Mouse (Mus musculus) heart, embryonic 12.5 days (tissue): ENCODE data around the gene Ifnk. TPM values are rescaled to one million over a fixed set of nuclear protein-coding genes. Genes with fewer than 3 reads are reported as not detected.

Experiments used
- ATAC-seq: fragments of 200-750 bp; cut with Nextera tagmentation; 2 replicates; pipeline ENCODE4 v1.8.0; 2017; ENCODE audit warnings: moderate TSS enrichment, moderate library complexity; ENCODE audit not compliant: insufficient number of reproducible peaks, low FRiP score
- H3K27ac ChIP-seq: fragments of 300-500 bp; sonication (generic); 2 replicates; pipeline ENCODE4 v1.5.1; 2016; ENCODE audit warnings: mild to moderate bottlenecking, moderate library complexity; ENCODE audit not compliant: poor library complexity, severe bottlenecking
- H3K27me3 ChIP-seq: fragments of 300-500 bp; sonication (generic); replicated peaks from 2 replicates; pipeline ENCODE4 v1.6.1; 2016; ENCODE audit warnings: mild to moderate bottlenecking, moderate library complexity
- H3K36me3 ChIP-seq: fragments of 300-500 bp; sonication (generic); 2 replicates; pipeline ENCODE4 v1.6.1; 2016; ENCODE audit warnings: mild to moderate bottlenecking, moderate library complexity
- H3K4me1 ChIP-seq: fragments of 300-500 bp; sonication (generic); replicated peaks from 2 replicates; pipeline ENCODE4 v1.6.1; 2016; ENCODE audit warnings: mild to moderate bottlenecking
- H3K4me2 ChIP-seq: fragments of 300-500 bp; sonication (generic); 2 replicates; pipeline ENCODE4 v1.6.1; 2016; ENCODE audit warnings: mild to moderate bottlenecking, moderate library complexity
- H3K4me3 ChIP-seq: fragments of 300-500 bp; sonication (generic); 2 replicates; pipeline ENCODE4 v1.5.1; 2016; ENCODE audit warnings: mild to moderate bottlenecking
- H3K9ac ChIP-seq: fragments of 300-500 bp; sonication (generic); 2 replicates; pipeline ENCODE4 v1.6.1; 2016; ENCODE audit warnings: mild to moderate bottlenecking, moderate library complexity
- H3K9me3 ChIP-seq: fragments of 300-500 bp; sonication (generic); replicated peaks from 2 replicates; pipeline ENCODE4 v1.6.1; 2016; ENCODE audit warnings: mild to moderate bottlenecking, moderate library complexity
- WGBS: fragments of 180-500 bp; shearing (Covaris S2); methylation state at CpG from one replicate; pipeline ENCODE4 v1.1.7; 2016; 5-methylcytosine and 5-hydroxymethylcytosine counted together
- polyA plus RNA-seq: library from polyadenylated mRNA; unstranded; fragments of >200 nt; fragmentation: Nextera tagmentation; extraction: Ambion mirVana; gene quantifications from 2 replicates; pipeline ENCODE4 v1.2.1, GENCODE M21; 2016

Ifnk gene
- polyA plus RNA-seq, 1 experiment from 2014 or later, result not detected

DNA sequence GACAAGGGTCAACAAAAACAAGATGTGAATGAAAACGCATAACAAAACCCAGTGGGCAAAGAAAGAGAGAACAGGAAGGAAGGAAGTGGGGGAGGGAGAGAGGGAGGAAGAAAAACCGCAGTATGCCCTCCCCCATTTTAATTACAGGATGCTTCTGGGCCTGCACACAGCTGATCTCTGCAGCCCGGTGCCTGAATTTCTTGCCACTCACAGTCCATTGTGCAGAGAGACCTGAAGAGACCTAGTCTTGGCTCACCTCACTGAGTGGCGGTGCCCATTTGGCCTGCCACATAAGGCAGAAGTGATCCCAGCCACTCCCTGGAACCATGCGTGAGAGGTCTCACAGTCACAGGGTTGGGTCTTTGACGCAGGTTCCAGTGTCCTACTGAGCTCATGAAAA lies 13.8 kb upstream of the Ifnk start:
- ATAC-seq, result peak; percentile 33; the same call in 1 of the 2 replicates
- no peaks in the 10 kb centered on the region for H3K36me3 ChIP-seq
- no peaks in the 10 kb centered on the region for H3K27me3 ChIP-seq
- no peak overlapping the region for H3K9ac ChIP-seq
- H3K4me1 ChIP-seq, result peaks cover 6% of the 10 kb centered on the region; the same call in 1 of the 2 replicates
- H3K4me2 ChIP-seq, result no peak overlapping the region
- H3K9me3 ChIP-seq, result no peaks in the 10 kb centered on the region
- H3K27ac ChIP-seq, result no peak overlapping the region
- H3K4me3 ChIP-seq, result no peak overlapping the region
- 50% methylated on average over 6 of the region's 6 CpGs for WGBS

DNA sequence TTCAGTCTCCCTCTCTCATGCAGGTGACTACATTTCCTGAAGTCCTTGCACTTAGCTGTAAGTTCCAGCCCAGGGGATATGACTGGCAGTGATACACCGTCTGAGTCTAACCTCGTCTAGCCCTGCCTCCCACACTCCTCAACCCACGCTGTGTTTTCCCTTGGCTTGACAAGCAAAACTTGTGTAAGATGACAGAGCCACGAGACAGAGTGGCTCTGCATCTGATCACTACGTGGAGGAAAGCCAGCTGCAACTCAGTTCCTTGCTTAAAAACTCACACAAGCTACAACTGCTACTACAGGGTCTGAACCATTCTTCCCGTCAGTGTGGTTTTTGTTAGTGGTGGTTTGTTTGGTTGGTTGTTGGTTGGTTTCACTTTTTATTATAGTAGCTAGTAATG lies 11.5 kb upstream of the Ifnk start:
- ATAC-seq, result no peak
- Histone ChIP-seq H3K4me1 (peaks cover 12% of the 10 kb centered on the region; the same call in 1 of the 2 replicates), H3K9me3 (no peaks in the 10 kb centered on the region), H3K4me2 (no peak overlapping the region), H3K27me3 (no peaks in the 10 kb centered on the region), H3K9ac (no peak overlapping the region), H3K27ac (no peak overlapping the region), H3K36me3 (no peaks in the 10 kb centered on the region), H3K4me3 (no peak overlapping the region)
- WGBS, result 59% methylated on average over 6 of the region's 6 CpGs

DNA sequence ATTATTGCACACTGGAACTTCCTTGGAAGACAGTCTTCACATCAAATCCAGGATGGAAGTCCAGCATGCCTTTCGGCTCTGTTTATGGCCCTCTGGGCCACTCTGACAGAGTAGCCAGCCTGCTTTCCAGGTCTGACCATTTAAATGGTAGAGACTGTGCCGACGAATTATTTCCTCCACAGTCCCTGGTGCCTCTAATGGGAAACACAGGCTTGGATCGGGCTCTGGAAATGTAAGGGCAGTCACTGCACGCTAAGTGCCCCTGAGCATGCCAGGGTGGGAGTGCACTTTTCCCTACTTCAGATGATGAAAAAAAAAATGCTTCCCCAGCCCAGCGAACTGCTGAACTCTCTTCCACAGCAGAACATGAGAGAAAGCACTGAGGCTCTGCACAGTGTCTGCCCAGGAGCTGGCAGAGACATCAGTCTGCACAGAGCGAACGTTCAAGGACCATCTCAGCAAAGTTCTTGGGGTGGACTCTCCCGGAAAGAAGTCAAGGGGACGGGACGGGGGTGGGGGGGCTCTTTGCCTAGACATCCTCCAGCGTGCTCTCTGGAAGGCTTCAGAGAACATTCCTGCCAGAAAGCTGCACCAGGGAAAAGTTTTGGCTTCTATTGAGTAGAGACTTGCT lies 8.3 kb upstream of the Ifnk start:
- Histone ChIP-seq H3K27ac (no peak overlapping the region), H3K4me3 (no peak overlapping the region), H3K4me1 (0 out of 2 replicates have a peak, but pooled peaks cover 6% of the 10 kb centered on the region), H3K36me3 (no peaks in the 10 kb centered on the region), H3K27me3 (no peaks in the 10 kb centered on the region), H3K9me3 (no peaks in the 10 kb centered on the region), H3K4me2 (peak overlapping the region; percentile 21), H3K9ac (no peak overlapping the region)
- no peak for ATAC-seq
- 58% methylated on average over 12 of the region's 12 CpGs for WGBS

DNA sequence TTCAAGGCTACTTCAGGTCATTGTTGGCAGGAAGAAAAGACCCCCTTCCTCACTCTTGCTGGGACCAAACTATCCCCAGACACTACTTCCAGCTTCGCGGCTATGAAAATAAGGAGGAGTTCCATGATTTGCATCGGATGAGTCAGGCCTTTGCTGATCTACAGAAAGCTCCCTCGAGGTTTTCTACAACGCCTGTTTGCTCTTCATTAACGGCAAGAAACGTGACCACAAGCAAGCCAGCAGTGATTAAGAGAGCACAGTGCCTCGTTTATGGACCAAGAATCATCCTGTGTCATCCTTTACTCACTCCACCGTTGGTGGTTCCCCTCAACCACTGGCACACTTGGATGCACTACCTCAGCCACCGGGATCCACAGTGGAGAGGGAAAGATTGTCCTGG lies 6.1 kb upstream of the Ifnk start:
- Histone ChIP-seq H3K9ac (no peak overlapping the region), H3K36me3 (no peaks in the 10 kb centered on the region), H3K27ac (no peak overlapping the region), H3K9me3 (no peaks in the 10 kb centered on the region), H3K4me3 (no peak overlapping the region), H3K27me3 (no peaks in the 10 kb centered on the region), H3K4me2 (no peak overlapping the region), H3K4me1 (0 out of 2 replicates have a peak, but pooled peaks cover 6% of the 10 kb centered on the region)
- WGBS, result 78% methylated on average over 10 of the region's 10 CpGs
- no peak for ATAC-seq

DNA sequence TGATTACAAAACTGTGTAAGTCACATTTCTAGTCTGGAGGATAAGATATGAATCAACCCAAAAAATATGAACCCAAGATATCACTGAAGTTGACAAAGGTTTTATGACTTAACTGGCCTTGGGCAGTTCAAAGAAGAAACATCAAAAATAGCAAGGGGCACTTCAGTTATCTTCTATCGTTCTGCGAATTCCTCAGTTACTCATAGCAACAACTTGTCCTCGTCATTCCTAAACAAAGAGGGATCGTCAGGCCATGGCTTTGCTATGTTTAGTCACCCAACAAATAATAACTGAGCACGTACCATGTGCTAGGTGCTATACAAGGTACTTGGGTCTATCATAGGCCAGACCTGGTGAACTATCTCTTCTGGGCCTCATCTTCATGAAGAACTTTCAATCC lies 5.3 kb upstream of the Ifnk start:
- Histone ChIP-seq H3K27me3 (no peaks in the 10 kb centered on the region), H3K4me2 (no peak overlapping the region), H3K9ac (no peak overlapping the region), H3K9me3 (no peaks in the 10 kb centered on the region), H3K36me3 (no peaks in the 10 kb centered on the region), H3K4me3 (no peak overlapping the region), H3K27ac (no peak overlapping the region), H3K4me1 (0 out of 2 replicates have a peak, but pooled peaks cover 6% of the 10 kb centered on the region)
- ATAC-seq, result no peak
- 65% methylated on average over 5 of the region's 5 CpGs for WGBS

DNA sequence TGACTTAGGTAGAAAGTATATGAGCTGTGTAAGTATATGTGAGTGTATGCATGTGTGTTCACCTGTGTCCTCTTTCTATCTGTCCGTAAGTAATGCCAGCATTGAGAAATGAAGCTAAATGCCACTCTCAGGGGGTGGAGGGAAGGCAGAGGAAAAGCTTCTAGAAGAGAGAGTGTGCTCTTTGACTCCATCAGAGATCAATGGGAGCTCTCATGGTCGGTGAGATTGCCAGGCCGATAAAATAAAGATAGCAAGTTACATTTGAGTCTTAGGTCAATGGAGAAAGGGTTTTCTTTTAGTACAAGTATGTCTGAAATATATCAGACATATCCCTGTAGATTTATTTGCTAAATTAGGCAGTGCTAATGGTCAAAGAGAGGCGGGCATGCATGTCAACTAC lies 3.5 kb upstream of the Ifnk start:
- H3K9ac ChIP-seq, result no peak overlapping the region
- H3K4me2 ChIP-seq, result no peak overlapping the region
- no peaks in the 10 kb centered on the region for H3K36me3 ChIP-seq
- H3K4me1 ChIP-seq, result 0 out of 2 replicates have a peak, but pooled peaks cover 6% of the 10 kb centered on the region
- H3K4me3 ChIP-seq, result no peak overlapping the region
- 88% methylated on average over 4 of the region's 4 CpGs for WGBS
- no peaks in the 10 kb centered on the region; the same call in 1 of the 2 replicates for H3K27me3 ChIP-seq
- ATAC-seq, result no peak
- no peak overlapping the region for H3K27ac ChIP-seq
- H3K9me3 ChIP-seq, result no peaks in the 10 kb centered on the region

DNA sequence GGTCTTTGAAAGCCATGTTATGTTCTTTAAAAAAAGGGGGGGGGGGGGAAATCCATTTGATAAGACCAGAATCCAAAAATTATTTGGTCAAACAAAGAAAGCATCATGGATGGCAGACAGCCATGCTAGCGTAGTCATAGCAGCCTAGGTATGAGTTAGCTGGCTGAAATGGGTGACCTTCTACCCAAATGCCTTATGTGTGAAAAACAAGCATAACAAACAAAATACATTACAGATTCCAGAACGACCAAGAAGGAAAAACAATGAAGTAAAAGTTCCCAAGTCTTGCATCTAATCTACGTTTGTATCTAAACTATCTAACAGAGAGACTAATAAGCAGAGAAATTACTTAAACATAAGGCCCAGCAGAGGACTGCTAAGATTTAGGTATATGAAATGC lies 1.1 kb upstream of the Ifnk start:
- H3K9me3 ChIP-seq, result no peaks in the 10 kb centered on the region
- peaks cover 5% of the 10 kb centered on the region; the same call in 1 of the 2 replicates for H3K27me3 ChIP-seq
- no peak overlapping the region for H3K4me2 ChIP-seq
- H3K27ac ChIP-seq, result no peak overlapping the region
- ATAC-seq, result no peak
- no peaks in the 10 kb centered on the region for H3K4me1 ChIP-seq
- H3K4me3 ChIP-seq, result no peak overlapping the region
- no peak overlapping the region for H3K9ac ChIP-seq
- 73% methylated on average over 3 of the region's 3 CpGs for WGBS
- no peaks in the 10 kb centered on the region for H3K36me3 ChIP-seq

DNA sequence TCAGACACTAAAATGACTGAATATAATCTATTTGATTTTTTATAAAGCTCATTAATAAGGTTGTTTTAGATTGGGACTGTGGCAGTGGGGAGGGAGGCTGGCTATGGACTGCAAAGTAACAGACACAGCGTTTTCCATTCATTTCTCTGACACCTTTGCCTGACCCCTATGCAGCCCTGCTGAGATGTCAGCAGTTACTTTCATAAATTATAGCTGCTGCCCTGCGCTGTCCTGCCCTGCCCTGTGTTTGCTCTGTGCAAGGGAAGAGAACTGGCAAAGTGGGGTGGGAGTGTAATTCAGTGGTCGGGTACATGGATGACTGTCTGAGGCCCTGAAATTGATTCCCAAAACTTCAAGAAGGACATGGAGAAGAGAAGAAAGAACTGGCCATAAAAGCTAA lies 2.2 kb downstream of the Ifnk start:
- no peaks in the 10 kb centered on the region for H3K9me3 ChIP-seq

DNA sequence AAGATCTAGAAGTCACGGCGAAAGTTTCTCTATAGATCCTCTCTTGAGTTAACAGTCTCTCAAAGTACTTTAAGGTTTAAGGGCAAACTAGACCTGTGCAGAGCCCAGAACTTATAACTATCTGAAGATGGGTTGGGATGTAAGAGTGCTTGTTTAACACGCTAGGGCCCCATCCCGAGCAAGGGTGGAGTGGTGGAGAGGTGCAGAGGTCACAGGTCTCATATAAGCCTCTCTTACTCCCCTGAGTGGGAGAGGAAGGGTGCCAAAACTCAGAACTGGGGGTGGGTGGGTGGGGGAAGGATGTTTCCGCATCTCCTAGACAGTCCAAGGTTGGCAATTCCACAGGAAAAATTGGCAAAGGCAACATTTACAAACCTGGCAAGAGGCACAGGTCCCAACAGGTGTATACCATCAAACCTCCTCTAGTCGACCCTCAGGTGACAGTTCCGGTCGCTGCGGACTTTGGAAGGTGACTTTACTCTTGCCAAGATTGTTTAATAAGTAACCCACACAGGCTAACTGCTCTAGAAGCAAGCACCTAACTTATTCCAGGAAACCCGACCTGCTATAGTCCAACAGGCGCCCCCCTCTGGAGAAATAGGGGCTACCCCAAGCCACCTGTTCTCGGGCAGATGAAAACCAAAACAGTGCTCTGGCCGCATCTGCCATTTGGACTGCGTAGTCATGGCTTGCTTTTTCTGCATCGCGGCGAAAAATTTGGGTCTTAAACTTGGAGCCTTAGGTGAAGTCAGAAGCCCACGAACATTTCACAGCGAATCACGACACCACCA lies 3.5 kb downstream of the Ifnk start:
- no peak for ATAC-seq
- H3K36me3 ChIP-seq, result no peaks in the 10 kb centered on the region
- peak overlapping the region; percentile 95 for H3K4me2 ChIP-seq
- peaks cover 5% of the 10 kb centered on the region; the same call in 1 of the 2 replicates for H3K27me3 ChIP-seq
- peak overlapping the region; percentile 74 for H3K4me3 ChIP-seq
- WGBS, result 27% methylated on average over 20 of the region's 20 CpGs
- peak overlapping the region; percentile 74; the same call in 1 of the 2 replicates for H3K9ac ChIP-seq
- H3K4me1 ChIP-seq, result no peaks in the 10 kb centered on the region
- H3K27ac ChIP-seq, result no peak overlapping the region
- H3K9me3 ChIP-seq, result no peaks in the 10 kb centered on the region

More for the DNA sequence above, 2.2 kb downstream of the Ifnk start:
- Histone ChIP-seq H3K9ac (no peak overlapping the region), H3K4me3 (no peak overlapping the region), H3K4me2 (no peak overlapping the region), H3K36me3 (no peaks in the 10 kb centered on the region), H3K27ac (no peak overlapping the region), H3K4me1 (no peaks in the 10 kb centered on the region), H3K27me3 (peaks cover 5% of the 10 kb centered on the region; the same call in 1 of the 2 replicates)
- WGBS, result 56% methylated on average over 3 of the region's 3 CpGs
- no peak for ATAC-seq

DNA sequence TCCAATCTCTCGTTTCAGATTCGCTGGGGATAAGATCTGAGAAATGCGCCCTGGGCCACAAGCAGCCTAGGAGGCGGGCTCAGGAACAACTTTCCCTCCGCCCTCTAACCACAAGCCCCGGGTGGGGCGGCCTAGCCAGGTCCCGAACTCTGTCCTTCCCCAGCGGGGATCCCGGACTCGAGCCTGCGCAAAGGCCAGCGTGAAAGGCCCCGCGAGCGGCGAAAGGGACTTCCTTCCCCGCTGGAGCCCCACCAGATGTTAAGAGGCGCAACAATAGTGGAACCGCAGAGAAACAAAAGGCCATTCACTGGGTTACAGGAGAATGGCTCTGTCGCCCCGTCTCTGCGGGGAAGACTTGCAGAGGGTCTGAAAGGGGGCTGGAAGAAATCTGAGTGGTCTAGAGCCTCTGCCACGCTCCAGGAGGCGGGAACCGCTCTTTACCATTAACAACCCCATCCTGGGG lies 4.3 kb downstream of the Ifnk start:
- Histone ChIP-seq H3K4me2 (peak overlapping the region; percentile 95), H3K4me1 (no peaks in the 10 kb centered on the region), H3K9ac (peak overlapping the region; percentile 74), H3K27me3 (peaks cover 5% of the 10 kb centered on the region; the same call in 1 of the 2 replicates), H3K27ac (no peak overlapping the region), H3K36me3 (no peaks in the 10 kb centered on the region), H3K9me3 (no peaks in the 10 kb centered on the region), H3K4me3 (peak overlapping the region; percentile 74)
- under 1% methylated on average over 26 of the region's 26 CpGs for WGBS
- peak; percentile 43 for ATAC-seq
